Mouse (Mus musculus) myocyte (in vitro differentiated cells): ENCODE results near the gene Nrip1. TPM values are rescaled to one million over a fixed set of nuclear protein-coding genes. Genes with fewer than 3 reads are reported as not detected.

Experiments used
- H3K27me3 ChIP-seq: one replicate; pipeline ENCODE4 v1.6.1; 2011; ENCODE audit not compliant: control insufficient read depth, insufficient read depth, insufficient read length
- H3K36me3 ChIP-seq: one replicate; pipeline ENCODE4 v1.6.1; 2011; ENCODE audit not compliant: control insufficient read depth, insufficient read depth
- H3K4me2 ChIP-seq: one replicate; pipeline ENCODE4 v1.6.1; 2011; ENCODE audit warnings: low read depth, control low read depth
- H3K4me3 ChIP-seq: one replicate; pipeline ENCODE4 v1.5.1; 2011; ENCODE audit warnings: mild to moderate bottlenecking, control low read depth, moderate library complexity
- H3K79me2 ChIP-seq: one replicate; pipeline ENCODE4 v1.6.1; 2011; ENCODE audit not compliant: control insufficient read depth, insufficient read depth
- H3ac ChIP-seq: one replicate; pipeline ENCODE4 v1.6.1; 2011; ENCODE audit not compliant: control insufficient read depth, insufficient read length
- CEBPB ChIP-seq: IDR thresholded peaks from 2 replicates; pipeline ENCODE4 v1.6.1; 2011; ENCODE audit warnings: mild to moderate bottlenecking, moderate library complexity; ENCODE audit not compliant: poor library complexity, insufficient read depth, severe bottlenecking
- E2F4 ChIP-seq: IDR thresholded peaks from one replicate; pipeline ENCODE4 v1.6.1; 2011; ENCODE audit warnings: mild to moderate bottlenecking, control low read depth, moderate library complexity; ENCODE audit not compliant: insufficient read depth
- MAX ChIP-seq: IDR thresholded peaks from one replicate; pipeline ENCODE4 v1.6.1; 2011; ENCODE audit warnings: low read depth, mild to moderate bottlenecking, control low read depth
- MYOD1 ChIP-seq, 3 experiments: IDR thresholded peaks; one replicate each; pipeline ENCODE4 v1.6.1; 2011; ENCODE audit warnings: control low read depth in 2 of 3, low read depth in 2 of 3, mild to moderate bottlenecking in 2 of 3, moderate library complexity in 1 of 3; ENCODE audit not compliant: insufficient read length in 2 of 3, control insufficient read depth in 1 of 3
- MYOG ChIP-seq, 3 experiments: IDR thresholded peaks; one replicate each; pipeline ENCODE4 v1.6.1; 2011; ENCODE audit warnings: control low read depth in 2 of 3, low read depth in 2 of 3, mild to moderate bottlenecking in 2 of 3; ENCODE audit not compliant: insufficient read length in 2 of 3, control insufficient read depth in 1 of 3, insufficient read depth in 1 of 3
- POLR2A ChIP-seq: IDR thresholded peaks from one replicate; pipeline ENCODE4 v1.6.1; 2011; ENCODE audit warnings: low read depth, mild to moderate bottlenecking, control low read depth, moderate library complexity; ENCODE audit not compliant: insufficient read length
- POLR2AphosphoS2 ChIP-seq: IDR thresholded peaks from one replicate; pipeline ENCODE4 v1.6.1; 2011; ENCODE audit warnings: low read depth, control low read depth; ENCODE audit not compliant: insufficient read length
- REST ChIP-seq: IDR thresholded peaks from one replicate; pipeline ENCODE4 v1.6.1; 2011; ENCODE audit warnings: mild to moderate bottlenecking, control low read depth, moderate library complexity; ENCODE audit not compliant: insufficient read depth, insufficient read length
- SRF ChIP-seq: IDR thresholded peaks from one replicate; pipeline ENCODE4 v1.6.1; 2011; ENCODE audit warnings: low read depth; ENCODE audit not compliant: control insufficient read depth, insufficient read length
- TCF12 ChIP-seq: IDR thresholded peaks from one replicate; pipeline ENCODE4 v1.6.1; 2011; ENCODE audit warnings: mild to moderate bottlenecking, control low read depth; ENCODE audit not compliant: poor library complexity, insufficient read depth, severe bottlenecking
- TCF3 ChIP-seq: IDR thresholded peaks from one replicate; pipeline ENCODE4 v1.6.1; 2011; ENCODE audit warnings: low read depth, control low read depth; ENCODE audit not compliant: insufficient read length
- USF1 ChIP-seq: IDR thresholded peaks from one replicate; pipeline ENCODE4 v1.6.1; 2011; ENCODE audit warnings: low read depth, mild to moderate bottlenecking, control low read depth, moderate library complexity
- polyA plus RNA-seq: library from polyadenylated mRNA; unstranded; fragments of >200 nt; fragmentation: generic; extraction: Trizol; gene quantifications from one replicate; pipeline ENCODE4 v1.2.1, GENCODE M21; 2012; ENCODE audit warnings: missing spikeins

The Nrip1 gene
- polyA plus RNA-seq, 1 experiment = 3.9 TPM

- H3ac ChIP-seq = no peak overlapping the region
- peaks cover 20% of the 10 kb centered on the region for H3K79me2 ChIP-seq
- no peak overlapping the region for H3K4me2 ChIP-seq
- H3K36me3 ChIP-seq = no peaks in the 10 kb centered on the region
- H3K4me3 ChIP-seq = no peak overlapping the region
- TF ChIP-seq TCF3 (no peak), TCF12 (no peak), POLR2A (no peak), CEBPB (no peak), E2F4 (no peak), MYOG (IDR thresholded peaks at IDR 0.05; ENCODE audit: control insufficient read depth in 1 of 3, insufficient read depth in 1 of 3, insufficient read length in 2 of 3, low read depth in 2 of 3) (no peak), MYOD1 (IDR thresholded peaks at IDR 0.05; ENCODE audit: control insufficient read depth in 1 of 3, insufficient read length in 2 of 3, low read depth in 2 of 3) (no peak), MAX (no peak), SRF (no peak)
- H3K27me3 ChIP-seq = no peaks in the 10 kb centered on the region
These were observed 62.8 kb downstream of the Nrip1 start for GRCm38 (mm10) chr16:76310791-76311190.

- H3ac ChIP-seq = no peak overlapping the region
- no peaks in the 10 kb centered on the region for H3K27me3 ChIP-seq
- no peaks in the 10 kb centered on the region for H3K36me3 ChIP-seq
- H3K4me2 ChIP-seq = no peak overlapping the region
- H3K79me2 ChIP-seq = peaks cover 18% of the 10 kb centered on the region
- TF ChIP-seq TCF3 = no peak
- TF ChIP-seq REST = no peak
- TF ChIP-seq SRF = no peak
- no peak for TF ChIP-seq POLR2A
- TF ChIP-seq MYOG (IDR thresholded peaks at IDR 0.05; ENCODE audit: control insufficient read depth in 1 of 3, insufficient read depth in 1 of 3, insufficient read length in 2 of 3, low read depth in 2 of 3) = no peak
- no peak overlapping the region for H3K4me3 ChIP-seq
These were observed 63.3 kb downstream of the Nrip1 start for GRCm38 (mm10) chr16:76310286-76310685.

- Histone ChIP-seq H3K4me2 (no peak overlapping the region), H3K27me3 (no peaks in the 10 kb centered on the region), H3K4me3 (no peak overlapping the region), H3ac (no peak overlapping the region), H3K36me3 (no peaks in the 10 kb centered on the region), H3K79me2 (peaks cover 8% of the 10 kb centered on the region)
- no peak for TF ChIP-seq E2F4
- TF ChIP-seq SRF = no peak
- no peak for TF ChIP-seq POLR2A
- TF ChIP-seq POLR2AphosphoS2 = no peak
- TF ChIP-seq MYOG (IDR thresholded peaks at IDR 0.05; ENCODE audit: control insufficient read depth in 1 of 3, insufficient read depth in 1 of 3, insufficient read length in 2 of 3, low read depth in 2 of 3) = no peak
- no peak for TF ChIP-seq CEBPB
- TF ChIP-seq MYOD1 (IDR thresholded peaks at IDR 0.05; ENCODE audit: control insufficient read depth in 1 of 3, insufficient read length in 2 of 3, low read depth in 2 of 3) = no peak
These were observed 64.3 kb downstream of the Nrip1 start for GRCm38 (mm10) chr16:76309280-76309679.

- no peak overlapping the region for H3K4me2 ChIP-seq
- no peak overlapping the region for H3ac ChIP-seq
- no peak overlapping the region for H3K4me3 ChIP-seq
- H3K79me2 ChIP-seq = peaks cover 8% of the 10 kb centered on the region
- TF ChIP-seq MYOD1 (IDR thresholded peaks at IDR 0.05; ENCODE audit: control insufficient read depth in 1 of 3, insufficient read length in 2 of 3, low read depth in 2 of 3) = no peak
- no peak for TF ChIP-seq CEBPB
- TF ChIP-seq TCF3 = no peak
- no peak for TF ChIP-seq MYOG (IDR thresholded peaks at IDR 0.05; ENCODE audit: control insufficient read depth in 1 of 3, insufficient read depth in 1 of 3, insufficient read length in 2 of 3, low read depth in 2 of 3)
- no peak for TF ChIP-seq E2F4
- no peak for TF ChIP-seq SRF
- TF ChIP-seq MAX = no peak
- no peak for TF ChIP-seq POLR2AphosphoS2
- TF ChIP-seq REST = no peak
- TF ChIP-seq USF1 = no peak
- TF ChIP-seq TCF12 = no peak
- no peak for TF ChIP-seq POLR2A
- H3K36me3 ChIP-seq = no peaks in the 10 kb centered on the region
- no peaks in the 10 kb centered on the region for H3K27me3 ChIP-seq
These were observed 66.6 kb downstream of the Nrip1 start for GRCm38 (mm10) chr16:76307039-76307438.

- H3K36me3 ChIP-seq = no peaks in the 10 kb centered on the region
- H3ac ChIP-seq = no peak overlapping the region
- TF ChIP-seq MAX (no peak), TCF3 (no peak), MYOG (IDR thresholded peaks at IDR 0.05; ENCODE audit: control insufficient read depth in 1 of 3, insufficient read depth in 1 of 3, insufficient read length in 2 of 3, low read depth in 2 of 3) (no peak), REST (no peak), POLR2AphosphoS2 (no peak), CEBPB (no peak), SRF (no peak), POLR2A (no peak), E2F4 (no peak), MYOD1 (IDR thresholded peaks at IDR 0.05; ENCODE audit: control insufficient read depth in 1 of 3, insufficient read length in 2 of 3, low read depth in 2 of 3) (no peak), USF1 (no peak), TCF12 (no peak)
- peaks cover 8% of the 10 kb centered on the region for H3K79me2 ChIP-seq
- H3K27me3 ChIP-seq = no peaks in the 10 kb centered on the region
- no peak overlapping the region for H3K4me3 ChIP-seq
- no peak overlapping the region for H3K4me2 ChIP-seq
These were observed 67.2 kb downstream of the Nrip1 start for GRCm38 (mm10) chr16:76306446-76306845.
